Mouse (Mus musculus) urinary bladder, postnatal 4 days (tissue): ENCODE results near the gene Olfr819.
"Not testable (repeated sequence)": the region's sequence is repeated elsewhere in the genome, so short reads cannot be mapped to it uniquely, and the experiment has no call there.

Experiments
- DNase-seq, 2 experiments: peaks; one replicate each; pipeline ENCODE4 v3.0.0; 2021 to 2022; ENCODE audit warnings: low spot score in 2 of 2

The Olfr819 gene

DNA sequence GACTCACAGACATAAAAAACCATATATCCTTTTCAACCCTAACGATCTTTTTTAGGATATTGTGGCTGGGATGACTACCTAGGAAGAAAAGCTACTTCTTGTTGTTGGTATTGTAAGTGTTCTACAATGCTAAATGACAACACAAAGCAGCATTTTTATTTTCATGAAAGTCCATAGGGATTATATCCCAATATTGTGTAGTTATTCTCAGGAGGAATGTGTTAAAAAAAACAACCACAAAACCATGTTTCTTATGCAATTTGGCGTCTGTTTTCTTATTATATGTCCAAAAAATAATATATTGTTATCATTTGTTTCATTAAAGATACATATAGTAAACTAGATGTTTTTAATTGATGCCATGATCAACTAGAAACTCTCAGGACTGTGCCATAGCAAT lies at the start of gene Olfr819:
Gene Olfr819 (minus strand): TSS at position 101 of the 400 bp plus-strand sequence.
- not testable (repeated sequence) for DNase-seq

- DNase-seq: no peak
These were observed 45.3 kb upstream of the Olfr819 start, which contains the start of gene Olfr820 for GRCm38 (mm10) chr10:130012321-130012720. TSS of gene Olfr820 (plus strand) at chr10:130012621.

DNA sequence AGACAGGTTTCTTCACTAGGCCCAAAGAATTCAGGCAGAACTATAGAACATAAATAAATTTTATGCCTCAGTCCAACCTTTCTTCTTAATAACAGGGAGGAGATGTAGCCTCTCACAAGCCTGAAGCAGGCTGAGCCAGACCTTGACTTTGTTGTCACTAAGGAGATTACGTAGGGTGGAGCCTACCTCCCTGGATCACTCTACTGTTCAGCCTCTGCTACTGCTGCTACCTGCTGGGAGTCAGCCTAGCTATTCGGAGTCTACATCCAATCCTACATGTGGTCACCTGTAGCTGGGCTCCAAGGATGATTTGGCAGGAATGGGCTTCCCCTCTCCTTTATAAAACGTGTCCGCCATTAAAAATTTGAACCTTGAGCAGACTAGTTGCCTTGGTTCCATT lies 38.3 kb upstream of the Olfr819 start:
- DNase-seq: not testable (repeated sequence)

- not testable (repeated sequence) for DNase-seq
These were observed 37.0 kb upstream of the Olfr819 start for GRCm38 (mm10) chr10:130004104-130004503.

- not testable (repeated sequence) for DNase-seq
These were observed 17.9 kb upstream of the Olfr819 start, which contains the start of gene Gm10310 for GRCm38 (mm10) chr10:129984962-129985361. TSS of gene Gm10310 (minus strand) at chr10:129985062.

DNA sequence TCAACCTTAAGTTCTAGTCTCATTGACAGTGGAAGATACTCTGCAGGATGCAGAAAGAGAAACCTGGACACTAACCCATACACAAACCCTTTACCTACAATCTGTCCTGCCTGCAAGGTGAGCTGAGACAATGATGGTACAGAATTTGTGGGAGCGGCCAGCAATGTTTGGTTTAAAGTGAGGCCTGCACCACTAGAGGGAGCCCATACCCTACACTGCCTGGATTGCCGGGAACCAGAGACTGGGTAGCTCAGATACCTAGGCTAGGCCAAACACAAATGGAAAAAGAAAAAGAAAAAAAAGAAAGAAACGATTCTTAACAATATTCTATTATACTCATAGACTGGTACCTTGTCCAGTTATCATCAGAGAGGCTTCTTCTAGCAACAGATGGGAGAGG lies 14.8 kb upstream of the Olfr819 start:
- not testable (repeated sequence) for DNase-seq

DNA sequence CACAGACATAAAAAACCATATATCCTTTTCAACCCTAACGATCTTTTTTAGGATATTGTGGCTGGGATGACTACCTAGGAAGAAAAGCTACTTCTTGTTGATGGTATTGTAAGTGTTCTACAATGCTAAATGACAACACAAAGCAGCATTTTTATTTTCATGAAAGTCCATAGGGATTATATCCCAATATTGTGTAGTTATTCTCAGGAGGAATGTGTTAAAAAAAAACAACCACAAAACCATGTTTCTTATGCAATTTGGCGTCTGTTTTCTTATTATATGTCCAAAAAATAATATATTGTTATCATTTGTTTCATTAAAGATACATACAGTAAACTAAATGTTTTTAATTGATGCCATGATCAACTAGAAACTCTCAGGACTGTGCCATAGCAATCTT lies 9.0 kb upstream of the Olfr819 start, which contains the start of gene Olfr247:
Gene Olfr247 (minus strand): TSS at position 101 of the 400 bp plus-strand sequence.
- DNase-seq: not testable (repeated sequence)

DNA sequence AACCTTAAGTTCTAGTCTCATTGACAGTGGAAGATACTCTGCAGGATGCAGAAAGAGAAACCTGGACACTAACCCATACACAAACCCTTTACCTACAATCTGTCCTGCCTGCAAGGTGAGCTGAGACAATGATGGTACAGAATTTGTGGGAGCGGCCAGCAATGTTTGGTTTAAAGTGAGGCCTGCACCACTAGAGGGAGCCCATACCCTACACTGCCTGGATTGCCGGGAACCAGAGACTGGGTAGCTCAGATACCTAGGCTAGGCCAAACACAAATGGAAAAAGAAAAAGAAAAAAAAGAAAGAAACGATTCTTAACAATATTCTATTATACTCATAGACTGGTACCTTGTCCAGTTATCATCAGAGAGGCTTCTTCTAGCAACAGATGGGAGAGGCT lies 5.9 kb upstream of the Olfr819 start:
- not testable (repeated sequence) for DNase-seq

- not testable (repeated sequence) for DNase-seq
These were observed 834 bp downstream of the Olfr819 start for GRCm38 (mm10) chr10:129966232-129966631.

DNA sequence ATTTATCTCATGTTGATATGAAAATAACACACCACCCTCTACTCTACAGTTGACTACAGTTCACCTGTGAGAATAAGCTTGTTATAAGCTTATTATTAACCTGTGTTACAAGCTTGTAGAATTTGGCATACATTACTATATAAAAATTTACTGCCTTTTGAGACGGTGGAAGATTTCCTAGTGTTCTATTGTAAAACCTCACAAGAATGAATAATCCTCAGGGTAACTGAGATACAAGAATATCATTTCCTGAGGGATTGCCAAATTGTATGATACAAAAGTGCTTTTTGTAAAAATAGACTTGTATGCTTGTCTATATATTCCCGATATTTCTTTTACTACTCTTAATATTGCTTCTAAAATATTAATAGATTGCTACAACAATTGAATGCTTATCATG lies 18.1 kb downstream of the Olfr819 start, which contains the start of gene Olfr818:
Gene Olfr818 (minus strand): TSS at position 101 of the 400 bp plus-strand sequence.
- no peak for DNase-seq

GRCm38 (mm10) chr10:129915497-129915896 lies 51.6 kb downstream of the Olfr819 start, which contains the start of gene Olfr816:
TSS of gene Olfr816 (minus strand) at chr10:129915597.
- no peak for DNase-seq
